Mouse (Mus musculus): ENCODE measurements around the gene Mfsd4a.

DNA sequence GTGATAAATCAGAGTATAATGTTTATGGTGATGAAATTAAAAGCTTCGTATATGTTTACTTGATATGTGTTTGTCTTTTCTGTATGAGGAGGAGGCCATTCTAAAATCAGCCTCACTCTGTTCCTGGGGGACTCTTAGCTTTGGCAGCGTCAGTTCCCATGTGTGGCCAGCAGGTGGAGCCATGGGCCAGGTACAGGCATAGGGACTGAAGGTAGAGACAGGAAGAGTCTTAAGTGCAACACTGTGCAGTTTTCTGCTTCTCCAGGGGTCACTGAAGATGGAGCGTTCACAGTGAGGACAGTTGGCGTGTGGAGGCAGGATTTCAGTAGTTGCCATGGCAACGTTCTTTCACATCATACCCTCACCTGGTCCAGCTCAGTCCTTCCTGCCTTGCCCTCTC lies 85.0 kb downstream of the Mfsd4a start:
- TF ChIP-seq POLR2A (IDR thresholded peaks at IDR 0.05; ENCODE audit: low read depth, low read length) (no peak), CTCF (IDR thresholded peaks at IDR 0.05; ENCODE audit: extremely low read depth, insufficient read length, insufficient replicate concordance, low read depth, low read length) (peak; percentile 95; the same call in 1 of the 2 replicates)
